Mouse (Mus musculus): ENCODE data around the gene Lingo1. TPM values are rescaled to one million over a fixed set of nuclear protein-coding genes. Genes with fewer than 3 reads are reported as not detected.

Gene Lingo1
- polyA plus RNA-seq, 1 experiment = not detected

DNA sequence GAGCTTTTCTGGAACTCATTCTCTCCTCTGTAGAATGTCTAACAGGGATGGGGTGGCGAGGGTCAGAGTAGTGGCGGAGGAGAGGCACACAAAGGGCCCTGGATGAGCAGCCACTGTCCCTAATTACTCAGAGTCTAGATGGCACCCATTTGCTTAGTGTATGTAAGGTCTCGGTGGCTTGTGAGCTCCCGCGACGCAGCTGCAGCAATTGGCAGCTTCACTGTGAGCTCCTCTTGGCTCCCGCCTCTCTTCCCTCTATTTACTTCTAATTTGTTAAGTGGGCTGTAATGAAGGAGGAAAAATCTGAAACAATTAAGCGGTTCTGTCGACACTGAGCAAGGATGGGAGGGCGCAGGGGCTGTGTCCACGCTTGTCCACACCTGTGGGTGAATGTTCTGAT, 195.6 kb downstream of the Lingo1 start:
- Histone ChIP-seq H3K36me3 (ENCODE audit: control insufficient read depth) (no peaks in the 10 kb centered on the region), H3K4me1 (ENCODE audit: control insufficient read depth) (no peaks in the 10 kb centered on the region), H3K9me3 (ENCODE audit: control insufficient read depth, low read length) (no peaks in the 10 kb centered on the region), H3K4me3 (replicated peaks) (no peak overlapping the region), H3K27me3 (ENCODE audit: control insufficient read depth) (no peaks in the 10 kb centered on the region)
- TF ChIP-seq GATA1 (IDR thresholded peaks at IDR 0.05; ENCODE audit: low read length) = no peak
- no peak for TF ChIP-seq TAL1 (IDR thresholded peaks at IDR 0.05; ENCODE audit: low read length)

DNA sequence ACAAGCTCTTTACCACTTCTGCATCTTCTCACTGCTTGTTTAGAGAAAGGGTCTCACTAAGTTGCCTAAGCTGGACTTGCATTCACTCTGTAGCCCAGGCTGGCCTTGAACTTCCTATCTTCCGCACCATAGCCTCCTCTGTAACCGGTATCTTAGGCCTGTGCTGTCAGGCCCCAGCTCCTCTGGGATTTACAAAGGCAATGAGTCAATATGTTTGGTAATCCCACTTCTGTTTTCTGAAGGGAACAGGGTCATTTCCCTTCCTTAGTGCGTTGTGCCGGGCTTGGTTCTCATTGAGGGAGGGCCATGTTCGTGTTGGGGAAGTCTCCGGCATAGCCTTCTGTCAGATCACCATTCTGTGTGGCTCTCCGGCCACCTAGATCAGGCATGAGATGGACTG, 203.6 kb downstream of the Lingo1 start:
- no peaks in the 10 kb centered on the region for H3K36me3 ChIP-seq (ENCODE audit: control insufficient read depth)
- no peaks in the 10 kb centered on the region for H3K27me3 ChIP-seq (ENCODE audit: control insufficient read depth)
- no peak for TF ChIP-seq GATA1 (IDR thresholded peaks at IDR 0.05; ENCODE audit: low read length)
- no peak for TF ChIP-seq TAL1 (IDR thresholded peaks at IDR 0.05; ENCODE audit: low read length)
- no peak overlapping the region for H3K4me3 ChIP-seq (replicated peaks)
- H3K9me3 ChIP-seq (ENCODE audit: control insufficient read depth, low read length) = no peaks in the 10 kb centered on the region
- H3K4me1 ChIP-seq (ENCODE audit: control insufficient read depth) = no peaks in the 10 kb centered on the region

DNA sequence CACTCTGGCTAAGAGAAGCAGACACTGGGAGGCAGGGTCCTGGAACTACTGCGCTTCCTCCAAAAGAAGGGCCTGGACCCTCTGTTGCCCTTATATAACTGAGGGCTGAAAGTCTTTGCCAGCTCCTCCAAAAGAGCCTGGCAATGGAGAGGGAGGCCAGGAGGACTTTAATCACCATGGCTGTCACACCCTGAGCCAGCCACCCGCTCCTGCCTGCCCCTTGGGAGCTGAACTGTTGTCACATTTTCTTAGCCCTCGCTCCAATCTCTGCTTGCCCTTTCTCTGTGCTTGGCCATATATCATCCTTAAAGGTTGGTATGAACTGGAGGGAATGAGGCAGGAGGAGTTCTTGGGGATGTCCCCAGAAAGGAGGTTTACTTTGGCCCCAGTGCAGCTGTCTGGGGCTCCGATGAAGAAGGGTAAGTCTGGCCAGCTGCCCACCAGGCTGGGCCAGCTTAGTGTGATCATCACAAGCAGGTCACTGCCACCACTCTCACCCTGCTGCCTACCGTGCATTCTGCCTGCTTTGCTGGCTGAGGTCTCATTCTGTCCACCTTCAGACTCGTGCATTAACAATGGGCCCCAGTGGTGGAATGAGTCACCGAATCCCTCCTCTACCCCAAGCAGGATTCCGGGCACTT, 204.9 kb downstream of the Lingo1 start:
- H3K27me3 ChIP-seq (ENCODE audit: control insufficient read depth) = no peaks in the 10 kb centered on the region
- no peak for TF ChIP-seq TAL1 (IDR thresholded peaks at IDR 0.05; ENCODE audit: low read length)
- no peak for TF ChIP-seq GATA1 (IDR thresholded peaks at IDR 0.05; ENCODE audit: low read length)
- no peaks in the 10 kb centered on the region for H3K36me3 ChIP-seq (ENCODE audit: control insufficient read depth)
- no peak overlapping the region for H3K4me3 ChIP-seq (replicated peaks)
- no peaks in the 10 kb centered on the region for H3K9me3 ChIP-seq (ENCODE audit: control insufficient read depth, low read length)
- no peaks in the 10 kb centered on the region for H3K4me1 ChIP-seq (ENCODE audit: control insufficient read depth)

DNA sequence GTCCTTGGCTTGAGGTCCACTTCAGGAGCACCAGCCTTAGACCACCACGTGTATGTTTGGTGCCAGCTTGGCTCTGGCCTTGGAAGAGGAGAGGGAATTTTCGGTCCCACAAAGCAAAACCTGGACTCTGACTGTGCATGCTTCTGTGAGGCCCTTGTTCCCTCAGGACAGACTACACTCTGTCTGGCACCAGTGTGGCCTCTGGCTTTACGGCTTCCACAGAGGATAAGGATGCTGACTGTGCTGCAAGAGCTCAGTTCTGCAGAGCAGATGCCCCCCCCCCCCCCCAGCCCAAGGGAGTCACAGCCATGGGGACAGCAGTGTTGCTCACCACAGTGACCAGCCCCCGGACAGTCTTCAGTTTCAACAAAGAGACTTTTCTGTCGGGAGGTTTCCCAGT, 206.5 kb downstream of the Lingo1 start:
- no peaks in the 10 kb centered on the region for H3K4me1 ChIP-seq (ENCODE audit: control insufficient read depth)
- H3K9me3 ChIP-seq (ENCODE audit: control insufficient read depth, low read length) = no peaks in the 10 kb centered on the region
- H3K36me3 ChIP-seq (ENCODE audit: control insufficient read depth) = no peaks in the 10 kb centered on the region
- TF ChIP-seq GATA1 (IDR thresholded peaks at IDR 0.05; ENCODE audit: low read length) (no peak), TAL1 (IDR thresholded peaks at IDR 0.05; ENCODE audit: low read length) (no peak)
- H3K4me3 ChIP-seq (replicated peaks) = no peak overlapping the region
- no peaks in the 10 kb centered on the region for H3K27me3 ChIP-seq (ENCODE audit: control insufficient read depth)

DNA sequence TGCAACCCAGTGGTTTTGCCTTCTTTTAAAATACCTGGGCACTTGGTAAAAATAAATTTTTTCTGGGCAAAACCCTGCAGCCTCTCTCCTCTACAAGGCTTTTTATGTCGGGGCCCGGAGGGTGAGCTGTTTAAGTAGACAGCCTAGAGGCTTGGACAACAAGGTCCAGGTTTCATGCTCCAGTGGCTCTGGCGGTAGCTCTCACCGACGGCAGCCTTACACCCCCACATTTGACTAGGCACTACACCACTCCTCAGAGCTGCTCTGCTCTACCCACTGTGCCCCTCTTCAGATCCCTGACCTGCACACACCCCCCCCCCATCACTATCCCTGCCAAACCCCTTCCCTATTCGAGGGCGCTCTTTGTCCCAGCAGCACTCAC, 212.2 kb downstream of the Lingo1 start:
- Histone ChIP-seq H3K27me3 (ENCODE audit: control insufficient read depth) (no peaks in the 10 kb centered on the region), H3K4me3 (replicated peaks) (no peak overlapping the region), H3K4me1 (ENCODE audit: control insufficient read depth) (no peaks in the 10 kb centered on the region), H3K36me3 (ENCODE audit: control insufficient read depth) (no peaks in the 10 kb centered on the region), H3K9me3 (ENCODE audit: control insufficient read depth, low read length) (no peaks in the 10 kb centered on the region)
- TF ChIP-seq TAL1 (IDR thresholded peaks at IDR 0.05; ENCODE audit: low read length) (no peak), GATA1 (IDR thresholded peaks at IDR 0.05; ENCODE audit: low read length) (no peak)

DNA sequence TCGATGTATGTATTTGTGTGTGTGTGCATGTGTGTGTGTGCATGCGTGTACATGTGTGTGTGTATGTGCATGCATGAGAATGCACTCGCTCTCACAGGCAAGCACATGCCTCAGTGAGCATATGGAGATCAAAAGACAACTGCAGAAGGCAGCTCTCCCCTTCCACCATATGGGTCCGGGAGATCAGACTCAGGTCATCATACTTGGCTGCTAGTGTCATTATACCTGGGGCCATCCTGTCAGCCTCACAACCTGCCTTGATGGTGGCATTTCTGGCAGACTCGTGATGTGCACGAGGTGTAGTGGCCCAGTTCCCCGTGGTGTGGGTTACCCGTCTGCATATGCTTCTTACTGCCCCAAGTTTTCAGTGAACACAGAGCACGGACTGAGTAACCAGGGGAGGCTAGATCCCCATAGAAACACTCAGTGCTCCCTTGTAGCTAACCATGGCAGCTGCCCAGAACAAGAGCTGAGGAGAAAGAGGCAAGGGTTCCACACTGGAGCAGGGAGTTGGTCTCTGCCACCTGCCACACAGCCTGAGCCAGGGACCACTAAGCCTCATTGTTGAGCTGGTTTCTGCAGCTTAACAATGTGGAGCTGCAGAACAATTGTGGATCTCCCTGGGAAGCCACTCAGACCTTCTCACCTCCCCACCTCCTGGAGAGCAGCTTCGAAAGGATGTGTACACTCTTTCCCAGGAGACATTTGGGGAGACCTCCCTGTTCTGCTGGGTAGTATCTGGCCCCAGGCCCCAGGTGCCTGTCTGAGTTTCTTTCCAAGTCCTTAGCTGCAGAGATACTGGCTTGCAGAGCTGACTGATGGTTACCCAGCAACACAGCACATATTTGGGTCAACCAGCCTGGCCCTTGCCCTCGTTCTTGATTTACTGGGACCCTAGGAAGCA, 212.9 kb downstream of the Lingo1 start:
- TF ChIP-seq TAL1 (IDR thresholded peaks at IDR 0.05; ENCODE audit: low read length) = no peak
- TF ChIP-seq GATA1 (IDR thresholded peaks at IDR 0.05; ENCODE audit: low read length) = no peak
- H3K27me3 ChIP-seq (ENCODE audit: control insufficient read depth) = no peaks in the 10 kb centered on the region
- H3K4me3 ChIP-seq (replicated peaks) = no peak overlapping the region
- no peaks in the 10 kb centered on the region for H3K4me1 ChIP-seq (ENCODE audit: control insufficient read depth)
- H3K9me3 ChIP-seq (ENCODE audit: control insufficient read depth, low read length) = no peaks in the 10 kb centered on the region
- H3K36me3 ChIP-seq (ENCODE audit: control insufficient read depth) = no peaks in the 10 kb centered on the region

DNA sequence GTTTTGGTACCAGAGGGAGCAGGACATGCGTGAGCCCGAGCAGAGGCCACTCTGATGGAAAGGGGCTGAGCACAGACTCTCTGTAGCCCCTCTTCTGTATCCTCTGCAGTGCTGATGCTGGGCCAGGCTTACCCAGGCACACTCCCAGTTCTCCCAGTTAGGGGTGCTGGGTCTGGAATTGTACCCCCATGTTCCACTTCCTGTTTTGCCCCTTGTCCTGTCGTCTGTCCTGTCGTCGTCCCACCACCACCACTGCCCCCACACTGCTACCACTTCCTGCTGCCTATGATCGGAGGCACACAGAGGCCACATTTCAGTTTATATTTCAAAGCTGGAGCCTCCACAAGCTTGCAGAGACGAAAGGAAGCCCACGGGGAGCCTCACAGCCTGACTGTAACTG, 213.6 kb downstream of the Lingo1 start:
- no peaks in the 10 kb centered on the region for H3K27me3 ChIP-seq (ENCODE audit: control insufficient read depth)
- no peaks in the 10 kb centered on the region for H3K4me1 ChIP-seq (ENCODE audit: control insufficient read depth)
- no peak overlapping the region for H3K4me3 ChIP-seq (replicated peaks)
- TF ChIP-seq TAL1 (IDR thresholded peaks at IDR 0.05; ENCODE audit: low read length) (no peak), GATA1 (IDR thresholded peaks at IDR 0.05; ENCODE audit: low read length) (no peak)
- no peaks in the 10 kb centered on the region for H3K9me3 ChIP-seq (ENCODE audit: control insufficient read depth, low read length)
- H3K36me3 ChIP-seq (ENCODE audit: control insufficient read depth) = no peaks in the 10 kb centered on the region

DNA sequence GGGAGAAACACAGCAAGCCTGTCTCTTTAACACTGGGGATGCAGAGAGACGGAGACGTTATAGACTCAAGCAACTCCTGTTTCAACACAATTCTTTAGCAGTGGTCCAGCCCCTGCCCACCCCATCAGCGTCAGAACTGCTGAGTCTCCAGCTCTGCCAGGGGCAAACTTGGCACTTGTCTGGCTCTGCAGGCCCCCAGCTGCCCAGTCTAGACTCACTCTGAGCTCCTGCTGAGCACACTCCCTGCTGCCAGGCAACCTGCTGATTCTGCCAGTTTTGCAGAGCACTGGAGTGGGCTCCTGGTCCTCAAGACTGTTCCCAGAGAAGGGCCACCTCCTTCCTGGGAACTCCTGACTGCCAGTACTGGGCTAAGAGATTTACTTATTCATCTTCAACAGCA, 214.6 kb downstream of the Lingo1 start:
- Histone ChIP-seq H3K9me3 (ENCODE audit: control insufficient read depth, low read length) (no peaks in the 10 kb centered on the region), H3K27me3 (ENCODE audit: control insufficient read depth) (no peaks in the 10 kb centered on the region), H3K4me1 (ENCODE audit: control insufficient read depth) (no peaks in the 10 kb centered on the region), H3K36me3 (ENCODE audit: control insufficient read depth) (no peaks in the 10 kb centered on the region), H3K4me3 (replicated peaks) (no peak overlapping the region)
- TF ChIP-seq GATA1 (IDR thresholded peaks at IDR 0.05; ENCODE audit: low read length) = no peak
- TF ChIP-seq TAL1 (IDR thresholded peaks at IDR 0.05; ENCODE audit: low read length) = no peak

DNA sequence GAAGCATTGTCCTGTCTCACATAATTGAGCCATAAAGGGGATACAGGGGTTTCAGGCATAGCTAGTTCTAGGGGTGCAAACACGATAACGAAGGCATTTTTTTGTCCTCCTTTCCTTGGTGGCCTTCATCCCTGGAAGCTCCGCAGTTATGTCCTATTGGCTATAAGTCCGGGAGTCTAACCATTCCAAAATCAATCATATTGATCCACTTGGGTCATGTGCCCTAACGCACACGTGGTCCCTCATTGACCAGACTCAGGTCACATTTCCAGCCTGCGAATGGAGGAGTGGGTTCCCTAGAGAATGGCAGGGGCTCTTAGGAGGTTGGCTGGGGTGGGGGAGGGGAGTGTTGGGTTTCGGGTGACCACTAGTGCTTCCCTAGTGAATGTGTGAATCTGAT, 215.3 kb downstream of the Lingo1 start:
- no peak overlapping the region for H3K4me3 ChIP-seq (replicated peaks)
- H3K9me3 ChIP-seq (ENCODE audit: control insufficient read depth, low read length) = no peaks in the 10 kb centered on the region
- H3K27me3 ChIP-seq (ENCODE audit: control insufficient read depth) = no peaks in the 10 kb centered on the region
- TF ChIP-seq GATA1 (IDR thresholded peaks at IDR 0.05; ENCODE audit: low read length) (no peak), TAL1 (IDR thresholded peaks at IDR 0.05; ENCODE audit: low read length) (no peak)
- H3K4me1 ChIP-seq (ENCODE audit: control insufficient read depth) = no peaks in the 10 kb centered on the region
- H3K36me3 ChIP-seq (ENCODE audit: control insufficient read depth) = no peaks in the 10 kb centered on the region

Measured in erythroblast, embryonic 14.5 days (primary cell).